Mouse (Mus musculus) mature B cell (primary cell): Measurements from ENCODE around the gene Gpc6.

Source experiments
- in situ Hi-C: fragments of 300-500 bp; cut with MboI; formaldehyde crosslinking; loops from 2 replicates; pipeline ENCODE4 v1.14.3; 2019

The Gpc6 gene

GRCm38 (mm10) chr14:116924876-116925601, at the start of gene Gpc6:
TSS of gene Gpc6 (plus strand) at chr14:116925315.
- in situ Hi-C loops, result no loop called here

- in situ Hi-C loops, result no loop called here
These were observed 42.6 kb upstream of the Gpc6 start for GRCm38 (mm10) chr14:116882480-116883044.

GRCm38 (mm10) chr14:116894316-116894715, 30.8 kb upstream of the Gpc6 start:
- in situ Hi-C loops, result no loop called here

GRCm38 (mm10) chr14:116897971-116898370, 27.1 kb upstream of the Gpc6 start:
- in situ Hi-C loops, result no loop called here

- in situ Hi-C loops, result no loop called here
These were observed 13.3 kb upstream of the Gpc6 start for GRCm38 (mm10) chr14:116911768-116912167.

- in situ Hi-C loops, result no loop called here
These were observed 8.2 kb upstream of the Gpc6 start for GRCm38 (mm10) chr14:116916874-116917273.

- in situ Hi-C loops, result no loop called here
These were observed 849 bp upstream of the Gpc6 start for GRCm38 (mm10) chr14:116924266-116924665.

- in situ Hi-C loops, result no loop called here
These were observed 732 bp downstream of the Gpc6 start for GRCm38 (mm10) chr14:116925691-116926403.

GRCm38 (mm10) chr14:116926404-116927171, 1.5 kb downstream of the Gpc6 start:
- in situ Hi-C loops, result no loop called here

- in situ Hi-C loops, result no loop called here
These were observed 2.5 kb downstream of the Gpc6 start for GRCm38 (mm10) chr14:116927341-116928315.

GRCm38 (mm10) chr14:116928395-116928794, 3.3 kb downstream of the Gpc6 start:
- in situ Hi-C loops, result no loop called here

- in situ Hi-C loops, result no loop called here
These were observed 3.8 kb downstream of the Gpc6 start for GRCm38 (mm10) chr14:116928796-116929529.

- in situ Hi-C loops, result no loop called here
These were observed 8.7 kb downstream of the Gpc6 start for GRCm38 (mm10) chr14:116933825-116934224.

GRCm38 (mm10) chr14:116937910-116938560, 12.9 kb downstream of the Gpc6 start:
- in situ Hi-C loops, result no loop called here

GRCm38 (mm10) chr14:116938735-116939134, 13.6 kb downstream of the Gpc6 start:
- in situ Hi-C loops, result no loop called here

GRCm38 (mm10) chr14:116939561-116939960, 14.4 kb downstream of the Gpc6 start:
- in situ Hi-C loops, result no loop called here

- in situ Hi-C loops, result no loop called here
These were observed 16.7 kb downstream of the Gpc6 start for GRCm38 (mm10) chr14:116941772-116942171.

GRCm38 (mm10) chr14:116943751-116944150, 18.6 kb downstream of the Gpc6 start:
- in situ Hi-C loops, result no loop called here

- in situ Hi-C loops, result no loop called here
These were observed 20.9 kb downstream of the Gpc6 start for GRCm38 (mm10) chr14:116945975-116946374.

GRCm38 (mm10) chr14:116947461-116947860, 22.3 kb downstream of the Gpc6 start:
- in situ Hi-C loops, result no loop called here
